Mouse (Mus musculus) midbrain, embryonic 12.5 days (tissue): Measurements from ENCODE around the gene Coro2a. TPM values are rescaled to one million over a fixed set of nuclear protein-coding genes. Genes with fewer than 3 reads are reported as not detected.

Experiments
- ATAC-seq: fragments of 200-750 bp; cut with Nextera tagmentation; 2 replicates; pipeline ENCODE4 v1.8.0; 2017; ENCODE audit warnings: low read depth, moderate TSS enrichment, moderate library complexity; ENCODE audit not compliant: low FRiP score
- H3K27ac ChIP-seq: fragments of 300-500 bp; sonication (generic); replicated peaks from 2 replicates; pipeline ENCODE4 v1.5.1; 2016; ENCODE audit warnings: mild to moderate bottlenecking
- H3K27me3 ChIP-seq: fragments of 300-500 bp; sonication (generic); 2 replicates; pipeline ENCODE4 v1.6.1; 2016; ENCODE audit warnings: mild to moderate bottlenecking
- H3K36me3 ChIP-seq: fragments of 300-500 bp; sonication (generic); 2 replicates; pipeline ENCODE4 v1.6.1; 2016
- H3K4me1 ChIP-seq: fragments of 300-500 bp; sonication (generic); 2 replicates; pipeline ENCODE4 v1.6.1; 2016
- H3K4me2 ChIP-seq: fragments of 300-500 bp; sonication (generic); replicated peaks from 2 replicates; pipeline ENCODE4 v1.6.1; 2016; ENCODE audit warnings: mild to moderate bottlenecking, moderate library complexity
- H3K4me3 ChIP-seq: fragments of 300-500 bp; sonication (generic); 2 replicates; pipeline ENCODE4 v1.5.1; 2016; ENCODE audit warnings: mild to moderate bottlenecking
- H3K9ac ChIP-seq: fragments of 300-500 bp; sonication (generic); replicated peaks from 2 replicates; pipeline ENCODE4 v1.6.1; 2016; ENCODE audit warnings: mild to moderate bottlenecking, moderate library complexity
- H3K9me3 ChIP-seq: fragments of 300-500 bp; sonication (generic); 2 replicates; pipeline ENCODE4 v1.6.1; 2016; ENCODE audit warnings: mild to moderate bottlenecking
- WGBS: fragments of 180-500 bp; shearing (Covaris S2); methylation state at CpG from one replicate; pipeline ENCODE4 v1.1.7; 2016; 5-methylcytosine and 5-hydroxymethylcytosine counted together
- polyA plus RNA-seq: library from polyadenylated mRNA; unstranded; fragments of >200 nt; fragmentation: Nextera tagmentation; extraction: Ambion mirVana; gene quantifications from 2 replicates; pipeline ENCODE4 v1.2.1, GENCODE M21; 2016

Coro2a gene
- polyA plus RNA-seq, 1 experiment from 2014 or later, result 2.8 TPM

DNA sequence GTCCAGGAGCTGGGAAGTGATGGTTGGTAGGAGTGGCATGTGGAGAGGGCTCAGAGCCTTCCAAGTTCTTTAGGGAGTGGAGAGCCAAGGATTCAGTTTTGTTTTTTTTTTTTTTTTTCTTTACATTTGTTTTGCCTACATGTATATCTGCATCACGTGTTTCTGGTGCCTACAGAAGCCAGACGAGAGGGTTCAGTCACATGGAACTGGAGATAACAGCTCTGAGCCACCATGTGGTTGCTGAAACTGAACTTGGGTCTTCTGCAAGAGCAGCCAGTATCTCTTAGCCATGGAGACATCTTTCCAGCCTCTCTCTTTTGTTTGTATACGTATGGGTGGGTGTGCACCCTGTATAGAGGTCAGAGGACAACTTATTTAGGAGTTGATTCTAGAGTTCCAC lies 98.1 kb downstream of the Coro2a start:
- H3K4me2 ChIP-seq, result no peak overlapping the region
- 87% methylated on average over 3 of the region's 3 CpGs for WGBS
- no peaks in the 10 kb centered on the region for H3K9me3 ChIP-seq
- peaks cover 42% of the 10 kb centered on the region for H3K36me3 ChIP-seq
- no peak overlapping the region for H3K9ac ChIP-seq
- ATAC-seq, result no peak
- no peak overlapping the region for H3K4me3 ChIP-seq
- peaks cover 29% of the 10 kb centered on the region for H3K27me3 ChIP-seq
- H3K4me1 ChIP-seq, result peaks cover 9% of the 10 kb centered on the region; the same call in 1 of the 2 replicates
- no peak overlapping the region for H3K27ac ChIP-seq

- ATAC-seq, result no peak
- H3K4me3 ChIP-seq, result no peak overlapping the region
- H3K4me1 ChIP-seq, result peaks cover 9% of the 10 kb centered on the region; the same call in 1 of the 2 replicates
- H3K27me3 ChIP-seq, result peaks cover 29% of the 10 kb centered on the region
- H3K36me3 ChIP-seq, result peaks cover 42% of the 10 kb centered on the region
- no peaks in the 10 kb centered on the region for H3K9me3 ChIP-seq
- H3K27ac ChIP-seq, result no peak overlapping the region
- no peak overlapping the region for H3K4me2 ChIP-seq
- no peak overlapping the region for H3K9ac ChIP-seq
- 73% methylated on average over 16 of the region's 16 CpGs for WGBS
Observed at GRCm38 (mm10) chr4:46502606-46503502, 99.1 kb downstream of the Coro2a start.

DNA sequence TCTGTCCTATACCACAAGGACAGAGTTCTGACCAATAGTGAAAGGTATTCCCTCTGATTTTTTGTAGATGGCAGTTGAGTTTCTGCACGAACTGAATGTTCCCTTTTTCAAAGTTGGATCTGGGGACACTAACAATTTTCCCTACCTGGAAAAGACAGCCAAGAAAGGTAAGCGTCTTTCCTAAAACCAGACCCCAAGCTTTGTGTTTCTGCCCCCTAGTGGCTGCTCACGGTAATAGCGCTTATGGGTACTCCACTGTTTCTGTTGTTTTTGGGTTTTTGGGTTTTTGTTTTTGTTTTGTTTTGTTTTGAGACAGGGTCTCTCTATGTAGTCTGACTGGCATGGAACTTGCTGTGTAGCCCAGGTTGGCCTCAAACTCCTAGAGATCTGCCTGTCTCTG lies 103.0 kb downstream of the Coro2a start:
- WGBS, result 17% methylated on average over 4 of the region's 4 CpGs
- Histone ChIP-seq H3K27ac (no peak overlapping the region), H3K9me3 (no peaks in the 10 kb centered on the region), H3K4me3 (no peak overlapping the region), H3K27me3 (0 out of 2 replicates have a peak, but pooled peaks cover under 1% of the 10 kb centered on the region), H3K9ac (no peak overlapping the region), H3K4me2 (no peak overlapping the region), H3K36me3 (peaks cover 55% of the 10 kb centered on the region), H3K4me1 (no peaks in the 10 kb centered on the region)
- ATAC-seq, result no peak

DNA sequence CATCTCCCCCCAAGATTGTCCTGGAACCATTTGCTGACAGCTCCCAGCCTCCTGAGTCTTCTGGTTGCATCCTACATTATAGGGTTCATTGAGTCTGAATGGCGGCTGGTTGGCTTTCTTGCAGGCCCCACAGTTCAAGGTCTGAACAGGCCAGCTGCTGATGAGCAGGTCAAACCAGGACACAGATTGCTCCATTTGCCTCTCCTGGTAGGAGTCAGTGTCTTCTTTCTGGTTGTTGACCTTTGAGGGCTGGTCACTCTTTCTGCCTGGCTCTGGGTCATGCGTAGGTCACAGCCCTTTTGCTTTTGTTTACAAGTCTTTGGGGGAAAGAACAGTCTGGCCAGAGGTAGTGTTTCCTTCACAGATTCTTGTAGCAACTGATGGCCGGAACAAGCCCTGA lies 103.5 kb downstream of the Coro2a start:
- H3K36me3 ChIP-seq, result peaks cover 60% of the 10 kb centered on the region
- no peak for ATAC-seq
- H3K4me3 ChIP-seq, result no peak overlapping the region
- no peak overlapping the region for H3K4me2 ChIP-seq
- no peak overlapping the region for H3K9ac ChIP-seq
- WGBS, result 76% methylated on average over 3 of the region's 3 CpGs
- no peaks in the 10 kb centered on the region for H3K27me3 ChIP-seq
- H3K27ac ChIP-seq, result no peak overlapping the region
- H3K9me3 ChIP-seq, result no peaks in the 10 kb centered on the region
- H3K4me1 ChIP-seq, result no peaks in the 10 kb centered on the region

DNA sequence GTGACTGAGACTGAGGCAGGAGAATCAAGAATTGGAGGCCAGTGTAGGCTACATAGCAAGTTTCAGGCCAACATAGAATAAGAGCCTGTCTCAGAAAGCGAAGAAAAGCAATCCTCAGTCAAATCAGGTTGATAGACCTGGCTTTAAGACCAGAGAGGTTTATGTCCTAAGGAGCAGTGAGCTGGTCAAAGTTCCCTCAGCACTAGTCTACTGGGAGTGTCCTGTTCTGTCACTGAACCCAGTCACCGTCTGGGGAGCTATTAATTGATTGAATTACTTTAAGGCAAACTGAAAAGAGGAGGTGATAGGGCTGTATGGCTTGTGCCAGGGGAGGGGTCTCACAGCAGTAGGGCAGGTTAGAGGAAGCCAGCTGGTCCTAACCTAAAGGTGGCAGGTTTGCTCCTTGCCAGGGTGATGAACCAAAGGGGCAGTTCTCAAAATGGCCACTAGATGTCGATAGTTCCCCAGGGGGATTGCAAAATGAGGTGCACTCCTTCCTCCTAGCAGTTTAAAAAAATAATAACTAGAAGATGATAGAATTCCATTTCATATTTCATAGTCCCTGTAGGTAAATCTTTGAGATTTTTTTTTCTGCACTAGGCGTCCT lies 104.6 kb downstream of the Coro2a start:
- H3K4me3 ChIP-seq, result no peak overlapping the region
- ATAC-seq, result no peak
- no peak overlapping the region for H3K27ac ChIP-seq
- no peak overlapping the region for H3K4me2 ChIP-seq
- 45% methylated on average over 4 of the region's 4 CpGs for WGBS
- no peaks in the 10 kb centered on the region for H3K4me1 ChIP-seq
- H3K27me3 ChIP-seq, result no peaks in the 10 kb centered on the region
- H3K9ac ChIP-seq, result no peak overlapping the region; the same call in 1 of the 2 replicates
- peaks cover 61% of the 10 kb centered on the region for H3K36me3 ChIP-seq
- H3K9me3 ChIP-seq, result no peaks in the 10 kb centered on the region

- H3K36me3 ChIP-seq, result peaks cover 46% of the 10 kb centered on the region
Observed at GRCm38 (mm10) chr4:46495543-46495942, 106.5 kb downstream of the Coro2a start.

GRCm38 (mm10) chr4:46493071-46493470 lies 108.9 kb downstream of the Coro2a start:
- Histone ChIP-seq H3K4me3 (no peak overlapping the region), H3K27ac (no peak overlapping the region), H3K27me3 (no peaks in the 10 kb centered on the region), H3K4me1 (peaks cover 10% of the 10 kb centered on the region; the same call in 1 of the 2 replicates), H3K9ac (no peak overlapping the region), H3K4me2 (no peak overlapping the region), H3K36me3 (peaks cover 31% of the 10 kb centered on the region), H3K9me3 (no peaks in the 10 kb centered on the region)
- WGBS, result 99% methylated on average over 6 of the region's 6 CpGs
- no peak for ATAC-seq

More at GRCm38 (mm10) chr4:46495543-46495942, 106.5 kb downstream of the Coro2a start:
- Histone ChIP-seq H3K9ac (no peak overlapping the region), H3K27me3 (no peaks in the 10 kb centered on the region), H3K4me1 (no peaks in the 10 kb centered on the region), H3K9me3 (no peaks in the 10 kb centered on the region), H3K4me2 (no peak overlapping the region), H3K27ac (no peak overlapping the region), H3K4me3 (no peak overlapping the region)
- no peak for ATAC-seq
- 89% methylated on average over 12 of the region's 12 CpGs for WGBS

DNA sequence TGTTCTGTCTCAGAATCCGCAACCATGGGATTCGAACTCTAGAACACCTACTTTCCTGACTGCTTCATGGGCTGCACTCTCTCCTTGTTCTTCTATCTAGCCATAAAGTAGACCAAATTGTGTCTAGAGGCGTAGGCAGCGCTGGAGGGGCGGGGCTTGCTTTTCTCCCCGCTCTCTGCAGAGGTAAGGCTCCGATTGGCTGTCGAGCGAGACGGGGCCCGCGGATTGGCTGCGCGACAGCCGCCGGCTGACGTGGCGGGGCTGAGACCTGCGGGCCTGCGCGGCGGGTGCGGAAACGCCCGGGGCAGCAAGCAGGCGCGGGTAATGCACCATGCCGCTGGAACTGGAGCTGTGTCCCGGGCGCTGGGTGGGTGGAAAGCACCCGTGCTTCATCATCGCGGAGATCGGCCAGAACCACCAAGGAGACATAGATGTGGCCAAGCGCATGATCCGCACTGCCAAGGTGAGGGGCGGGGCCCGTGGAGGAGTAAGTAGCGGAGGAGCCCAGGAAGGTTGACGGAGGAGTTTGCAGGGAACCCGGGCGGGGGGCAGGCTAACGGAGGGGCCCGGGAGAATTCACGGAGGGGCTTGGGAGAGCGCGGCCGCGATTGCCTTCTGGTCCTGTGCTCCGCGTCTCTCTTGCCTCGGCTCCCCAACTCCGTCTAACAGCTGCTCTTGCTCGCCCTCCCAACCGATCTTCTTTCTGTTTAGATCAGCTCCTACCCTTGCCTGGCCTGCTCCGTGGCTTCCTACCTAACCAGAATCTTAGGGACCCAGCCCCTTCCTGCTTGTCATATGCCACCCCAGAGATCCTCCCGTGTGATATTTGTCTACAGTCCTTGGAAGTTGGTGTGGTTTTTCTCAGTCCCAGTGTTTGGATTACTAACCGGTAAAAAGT lies 112.7 kb downstream of the Coro2a start, which contains the start of gene Nans:
Gene Nans (plus strand): TSS at position 221 of the 898 bp plus-strand sequence.
- Histone ChIP-seq H3K27ac (peak within 1 kb of the TSS; percentile 63), H3K9me3 (no peaks in the 10 kb centered on the region), H3K36me3 (peaks cover 17% of the 10 kb centered on the region), H3K27me3 (no peaks in the 10 kb centered on the region), H3K4me2 (peak within 1 kb of the TSS; percentile 71), H3K4me3 (peak within 1 kb of the TSS; percentile 79), H3K9ac (peak within 1 kb of the TSS; percentile 76), H3K4me1 (peaks cover 10% of the 10 kb centered on the region; the same call in 1 of the 2 replicates)
- WGBS, result 1% methylated on average over 58 of the region's 58 CpGs
- peak; percentile 97 for ATAC-seq

DNA sequence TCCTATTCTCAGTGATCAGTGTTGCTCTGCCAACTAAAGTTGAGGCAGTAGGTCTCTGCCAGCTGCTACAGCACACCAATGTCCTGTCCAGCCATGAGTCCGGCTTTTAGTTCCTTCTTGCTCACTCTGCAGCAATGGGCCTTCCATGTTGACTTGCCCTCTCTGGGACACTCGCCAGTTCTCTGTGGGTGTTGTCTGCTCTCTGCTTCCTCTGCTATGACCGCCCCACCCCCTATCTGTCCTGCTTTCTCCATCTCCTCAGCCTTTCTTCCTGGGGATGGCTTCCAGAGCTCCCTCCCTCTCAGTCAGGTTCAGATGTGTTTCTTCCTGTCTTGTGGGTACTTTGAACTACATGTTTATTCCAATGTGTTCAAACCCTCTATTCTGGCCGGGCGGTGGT lies 114.7 kb downstream of the Coro2a start:
- Histone ChIP-seq H3K4me2 (no peak overlapping the region), H3K27me3 (no peaks in the 10 kb centered on the region), H3K9ac (no peak overlapping the region), H3K9me3 (no peaks in the 10 kb centered on the region), H3K4me3 (no peak overlapping the region), H3K36me3 (no peaks in the 10 kb centered on the region), H3K27ac (no peak overlapping the region), H3K4me1 (peaks cover 10% of the 10 kb centered on the region; the same call in 1 of the 2 replicates)
- WGBS, result 93% methylated on average over 5 of the region's 5 CpGs
- ATAC-seq, result no peak
